Mouse (Mus musculus) CH12.LX (cell line): ENCODE results near the gene Gpr68.

Experiments used
- CTCF ChIP-seq, 2 experiments: IDR thresholded peaks in 1 of 2; conservative IDR thresholded peaks in 1 of 2; 2 replicates each; pipeline ENCODE4 v1.5.1; 2011 to 2012; ENCODE audit warnings: low read depth in 2 of 2, low read length in 2 of 2, improper control_type of control experiment in 1 of 2, inconsistent platforms in 1 of 2, mild to moderate bottlenecking in 1 of 2, moderate library complexity in 1 of 2
- EP300 ChIP-seq: IDR thresholded peaks from 2 replicates; pipeline ENCODE4 v1.6.1; 2011; ENCODE audit warnings: low read length, improper control_type of control experiment
- MEF2A ChIP-seq: IDR thresholded peaks from 2 replicates; pipeline ENCODE4 v1.6.1; 2014; ENCODE audit warnings: low read depth, mild to moderate bottlenecking, inconsistent platforms, low read length, improper control_type of control experiment, borderline replicate concordance
- NELFE ChIP-seq: IDR thresholded peaks from 2 replicates; pipeline ENCODE4 v1.6.1; 2011; ENCODE audit warnings: low read depth, low read length, improper control_type of control experiment
- POLR2A ChIP-seq: IDR thresholded peaks from 2 replicates; pipeline ENCODE4 v1.6.1; 2011; ENCODE audit warnings: low read depth, mild to moderate bottlenecking, improper control_type of control experiment, low read length
- ZKSCAN1 ChIP-seq: IDR thresholded peaks from 2 replicates; pipeline ENCODE4 v1.6.1; 2012; ENCODE audit warnings: low read depth, inconsistent platforms, low read length, improper control_type of control experiment, borderline replicate concordance

- TF ChIP-seq CTCF (conservative IDR thresholded peaks at IDR 0.05 in 1 of 2, IDR thresholded peaks at IDR 0.05 in 1 of 2; ENCODE audit: low read depth in 2 of 2, low read length in 2 of 2) (no peak), NELFE (no peak), POLR2A (no peak), MEF2A (no peak), ZKSCAN1 (no peak), EP300 (no peak)
Measured at GRCm38 (mm10) chr12:100877936-100878335, 30.1 kb downstream of the Gpr68 start.
